Mouse (Mus musculus) mouse trophoblast stem cell (cell line): ENCODE results near the gene Aip.
"Not testable (repeated sequence)": the region's sequence is repeated elsewhere in the genome, so short reads cannot be mapped to it uniquely, and the experiment has no call there.

Source experiments
- in situ Hi-C, 2 experiments: fragments of 300-500 bp; cut with MseI, MboI; formaldehyde crosslinking; loops; 2 replicates in 1 of 2; 3 replicates in 1 of 2; pipeline ENCODE4 v1.15.1; 2025

The Aip gene

DNA sequence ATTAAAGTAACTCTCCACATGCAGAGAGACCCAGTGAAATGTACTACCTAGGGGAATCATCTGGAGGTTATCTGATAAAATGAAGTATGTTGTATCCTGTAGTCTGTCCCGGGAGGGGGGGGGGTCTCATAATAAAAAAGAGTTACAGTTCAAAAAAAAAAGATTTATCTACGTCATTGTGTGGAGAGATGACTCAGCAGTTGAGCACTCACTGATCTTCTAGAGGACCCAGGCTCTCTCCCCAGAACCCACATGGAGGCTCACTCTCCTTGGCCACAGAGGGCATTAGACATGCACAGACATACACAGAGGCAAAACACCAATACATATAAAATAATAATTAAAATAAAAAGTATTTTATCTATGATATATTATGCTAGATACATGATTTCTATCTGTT is 34.3 kb downstream of the Aip start:
- in situ Hi-C loops: no loop called here

DNA sequence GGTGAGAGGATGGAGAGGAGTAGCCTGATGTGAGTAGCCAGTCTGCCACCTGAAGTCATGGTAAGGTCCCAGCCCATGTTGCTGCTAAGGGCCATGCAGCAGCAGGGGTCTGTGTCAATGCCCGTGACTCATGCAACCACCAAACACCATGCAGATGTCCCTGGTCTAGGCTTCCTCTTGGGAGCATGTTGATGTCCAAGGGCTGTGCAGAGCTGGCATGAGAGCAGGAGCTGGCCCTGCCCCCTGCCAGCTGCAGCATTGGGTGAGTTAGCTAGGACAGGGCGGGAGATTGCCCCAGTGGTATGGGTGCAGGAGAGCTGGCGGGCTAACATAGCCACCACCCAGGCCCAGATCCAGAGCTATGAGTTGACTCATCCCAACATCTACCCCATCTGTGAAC is 35.2 kb downstream of the Aip start:
- in situ Hi-C loops: no loop called here

DNA sequence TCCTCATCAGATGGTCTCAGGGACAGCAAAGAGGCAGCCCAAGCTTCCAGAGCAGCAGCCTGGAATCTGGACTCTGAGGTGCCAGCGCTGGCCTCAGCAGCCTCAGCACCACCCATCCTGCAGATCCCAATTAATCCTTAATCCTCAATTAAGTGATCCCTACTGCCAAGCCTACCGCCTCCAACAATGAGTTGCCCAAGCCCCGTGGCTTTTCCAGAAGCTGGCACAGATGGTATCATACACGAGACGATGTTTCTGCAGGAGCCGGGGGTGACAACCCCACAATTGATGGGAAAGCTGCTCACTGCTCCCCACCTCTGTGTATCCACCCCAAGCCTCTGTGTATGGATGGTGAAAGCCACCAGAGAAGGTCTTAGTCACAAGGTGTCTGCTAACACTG is 36.5 kb downstream of the Aip start:
- in situ Hi-C loops: loop anchor here (5.0 kb wide), 1 partner anchor 37 kb away; no protein-coding TSS in a partner anchor

DNA sequence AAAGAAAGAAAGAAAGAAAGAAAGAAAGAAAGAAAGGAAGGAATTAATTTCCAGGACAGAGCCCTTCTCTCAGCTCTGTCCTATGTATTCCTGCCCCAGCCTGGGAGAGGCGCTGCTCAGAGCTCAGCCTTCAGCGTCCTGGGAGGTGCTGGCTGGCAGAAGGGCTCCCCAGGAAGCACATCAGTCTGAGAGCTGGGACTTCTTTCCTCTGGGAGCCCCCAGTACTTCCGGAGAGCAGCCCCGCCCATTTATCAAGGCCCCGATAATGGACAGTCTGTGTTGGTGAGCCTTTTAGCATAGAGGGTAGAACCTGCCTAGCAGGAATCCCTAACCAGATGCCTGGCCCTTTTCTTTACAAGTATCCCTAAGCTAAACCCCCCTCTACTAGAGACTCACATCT is 37.5 kb downstream of the Aip start:
- in situ Hi-C loops: loop anchor here (5.0 kb wide), 1 partner anchor 36 kb away; no protein-coding TSS in a partner anchor

DNA sequence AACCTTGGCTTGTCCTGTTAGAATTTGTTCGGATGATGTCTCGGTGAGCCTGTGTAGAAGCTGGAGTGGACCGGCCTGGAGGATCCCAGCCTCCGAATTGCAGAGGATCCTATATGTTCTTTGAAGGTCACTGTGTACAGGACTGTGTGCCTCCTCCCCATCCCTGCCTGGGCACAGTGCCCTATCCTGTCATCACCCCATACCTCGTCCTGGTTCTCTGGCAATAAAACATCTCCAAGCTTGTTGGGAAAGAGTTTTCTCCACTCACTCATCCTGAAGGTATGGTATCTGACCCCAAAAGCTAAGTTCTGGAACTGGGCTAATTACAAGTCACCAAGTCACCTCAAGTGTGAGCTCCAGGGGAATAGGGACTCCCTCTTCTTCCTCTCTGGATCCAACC is 38.6 kb downstream of the Aip start:
- in situ Hi-C loops: loop anchor here (5.0 kb wide), 1 partner anchor 35 kb away; no protein-coding TSS in a partner anchor

DNA sequence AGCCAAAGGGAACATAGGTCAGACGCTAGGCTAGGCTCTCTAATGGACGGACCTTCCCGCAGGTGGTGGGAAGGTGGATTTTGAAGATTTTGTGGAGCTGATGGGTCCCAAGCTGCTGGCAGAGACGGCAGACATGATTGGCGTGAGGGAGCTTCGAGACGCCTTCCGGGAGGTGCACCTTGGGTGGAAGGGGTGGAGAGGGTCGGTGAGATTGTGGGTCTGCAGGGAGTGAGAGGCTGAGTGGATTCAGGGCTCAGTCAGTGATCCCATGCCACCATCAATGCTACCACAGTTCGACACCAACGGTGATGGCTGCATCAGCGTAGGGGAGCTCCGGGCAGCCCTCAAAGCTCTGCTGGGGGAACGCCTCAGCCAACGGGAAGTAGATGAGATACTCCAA is 39.5 kb downstream of the Aip start:
- in situ Hi-C loops: loop anchor here (5.0 kb wide), 1 partner anchor 34 kb away; no protein-coding TSS in a partner anchor

DNA sequence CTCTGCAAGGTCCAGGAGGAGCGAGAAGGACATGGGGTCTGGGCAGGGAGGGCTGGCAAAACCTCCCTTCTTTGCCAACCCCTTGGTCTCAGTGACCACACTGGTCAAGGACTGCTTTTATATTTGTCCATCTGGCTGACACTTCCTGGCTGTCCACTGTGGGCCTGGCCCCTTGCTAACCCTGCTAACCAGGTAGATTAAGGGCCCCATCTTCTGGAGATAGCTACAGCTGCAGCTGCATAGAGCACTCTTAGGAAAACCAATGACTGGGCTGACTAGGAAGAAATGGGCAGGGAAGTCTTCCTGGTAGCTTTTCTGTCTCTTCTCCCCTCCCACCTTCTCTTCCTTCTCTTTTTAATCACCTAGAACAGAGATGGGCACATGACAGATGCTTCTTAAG is 40.7 kb downstream of the Aip start:
- in situ Hi-C loops: loop anchor here (5.0 kb wide), 1 partner anchor 33 kb away; no protein-coding TSS in a partner anchor

DNA sequence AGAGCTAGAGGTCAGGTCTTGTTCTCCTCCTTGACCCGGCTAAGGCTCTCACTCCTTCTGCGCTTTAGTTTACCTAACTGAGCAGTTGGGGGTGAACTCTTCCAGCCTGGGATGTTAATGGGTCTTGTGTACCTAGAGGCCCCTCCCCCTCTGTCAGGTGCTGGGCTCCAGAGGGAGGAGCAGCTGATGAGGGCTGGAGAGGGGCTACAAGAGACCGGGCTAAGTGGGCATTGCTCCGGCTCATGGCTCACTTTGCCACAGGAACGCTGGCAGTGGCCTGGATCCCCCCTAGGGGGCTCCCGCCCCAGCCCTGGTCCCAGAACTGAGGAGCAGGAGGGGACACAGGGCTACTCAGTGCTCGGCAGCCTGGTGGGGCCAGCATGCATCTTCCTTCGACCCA is 41.8 kb downstream of the Aip start:
- in situ Hi-C loops: no loop called here

DNA sequence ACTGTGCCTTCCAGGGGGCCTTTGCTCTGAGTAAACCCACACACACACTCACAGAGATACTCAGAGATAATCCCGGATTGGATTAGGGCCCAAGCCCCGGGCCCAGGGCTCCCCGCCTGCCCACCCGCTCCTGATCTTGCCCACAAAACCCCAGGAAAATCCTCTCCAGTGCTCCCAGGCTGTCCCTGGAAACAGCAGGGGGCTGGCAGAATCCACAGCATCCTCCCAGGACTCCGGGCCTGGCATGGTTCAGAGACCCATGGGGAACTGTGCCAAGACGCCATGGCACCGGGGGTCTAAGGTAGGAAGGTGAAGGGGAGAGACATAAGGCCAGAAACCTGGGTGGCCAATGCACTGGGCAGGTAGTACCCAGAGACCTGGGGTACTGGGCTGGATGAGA is 42.3 kb downstream of the Aip start:
- in situ Hi-C loops: no loop called here

DNA sequence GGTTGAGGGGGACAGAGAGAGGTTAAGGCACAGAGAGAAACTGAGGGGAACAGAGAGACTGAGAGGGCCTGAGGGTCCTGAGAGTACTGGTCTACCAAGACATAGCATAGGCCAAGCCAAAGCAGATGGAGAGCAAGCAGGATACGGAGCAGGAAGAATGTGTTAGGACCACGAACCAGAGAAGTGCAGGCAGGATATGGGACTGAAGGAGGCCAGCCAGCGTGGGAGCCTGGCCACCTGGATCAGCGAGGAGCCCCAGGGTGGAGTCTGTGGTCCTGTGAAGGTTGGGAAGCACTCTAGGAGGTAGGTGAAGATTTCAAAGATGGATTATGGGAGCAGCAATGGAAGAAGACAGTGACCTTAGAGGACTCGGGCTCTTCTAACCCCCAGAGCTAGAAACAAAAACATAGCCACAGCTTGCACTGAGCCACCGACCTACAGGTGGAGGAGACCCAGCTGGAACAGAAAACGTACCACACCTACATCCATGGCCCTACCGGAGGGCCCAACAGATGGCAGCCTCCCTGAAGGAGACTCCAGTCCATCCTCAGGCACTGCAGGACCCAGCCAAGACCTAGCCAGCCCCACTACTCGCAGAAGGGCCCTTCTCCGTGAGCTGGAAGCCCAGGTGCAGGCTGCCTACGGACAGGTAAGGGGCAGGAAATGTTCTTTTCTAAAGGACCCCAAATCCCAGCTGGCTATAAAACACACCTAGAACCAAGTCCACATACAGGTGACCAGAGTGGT is 43.3 kb downstream of the Aip start:
- in situ Hi-C loops: no loop called here

DNA sequence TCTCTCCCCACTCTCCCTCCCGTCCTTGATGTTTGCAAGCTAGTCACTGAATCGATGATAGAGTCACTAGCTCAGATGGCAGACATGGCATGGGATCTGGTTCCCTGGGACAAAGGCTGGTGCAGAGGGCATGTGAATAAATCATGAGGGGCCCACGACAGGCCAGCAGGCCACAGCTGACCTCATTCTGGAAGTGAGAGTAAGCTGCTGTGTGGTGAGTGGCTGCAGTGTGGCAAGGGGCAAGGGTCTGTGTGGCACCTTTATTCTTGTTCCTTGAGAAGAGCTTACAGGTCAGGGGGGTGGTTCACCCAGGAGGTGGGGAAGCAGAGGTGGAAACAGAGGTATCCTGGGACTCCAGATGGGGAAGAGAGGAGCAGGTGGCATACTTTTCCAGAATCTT is 44.3 kb downstream of the Aip start, which contains the start of gene Cabp2:
Cabp2 (plus strand) TSS at position 185 of the 400 bp plus-strand sequence.
- in situ Hi-C loops: no loop called here

DNA sequence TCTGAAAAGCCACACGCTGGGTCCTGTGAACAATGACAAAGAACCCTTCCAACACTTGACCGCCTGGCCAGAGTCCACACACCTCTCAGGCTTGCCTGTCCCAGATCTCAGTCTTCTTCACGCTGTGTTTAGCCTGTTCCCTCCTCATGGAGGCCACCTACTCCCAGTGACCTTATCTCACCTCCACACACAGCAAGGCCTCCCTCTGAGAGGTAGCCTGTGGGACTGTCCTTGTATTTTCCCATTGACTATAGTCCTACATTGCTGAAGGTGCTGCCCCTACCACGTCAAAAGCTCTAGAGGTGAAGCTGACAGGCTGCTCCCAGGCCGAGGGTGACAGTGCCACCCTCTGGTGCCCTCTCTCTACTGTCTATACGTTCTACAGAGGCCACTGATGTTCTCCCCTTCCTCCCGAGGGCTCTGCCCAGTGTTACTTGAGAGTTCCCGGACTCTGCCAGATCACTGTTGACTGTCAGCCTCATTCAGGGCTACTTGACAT is 45.1 kb downstream of the Aip start:
- in situ Hi-C loops: no loop called here

DNA sequence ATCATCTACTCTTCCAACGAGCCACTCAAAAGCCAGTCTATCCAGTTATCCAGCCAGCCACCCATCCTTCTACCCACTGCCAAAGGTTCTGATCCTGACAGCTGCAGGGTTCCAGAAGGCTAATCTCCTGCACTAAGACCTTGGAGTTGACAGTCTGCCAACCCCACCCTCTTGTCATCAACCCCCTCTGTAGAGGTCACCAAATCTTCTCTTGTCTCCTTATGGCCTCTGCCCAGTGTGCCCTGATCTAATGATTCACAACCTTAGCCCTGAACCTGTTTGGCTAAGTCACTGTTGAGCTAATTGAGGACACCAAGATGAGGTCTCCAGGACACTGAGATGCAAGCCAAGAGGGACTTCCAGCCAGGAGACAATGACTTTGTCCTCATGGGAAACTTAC is 46.1 kb downstream of the Aip start:
- in situ Hi-C loops: no loop called here

DNA sequence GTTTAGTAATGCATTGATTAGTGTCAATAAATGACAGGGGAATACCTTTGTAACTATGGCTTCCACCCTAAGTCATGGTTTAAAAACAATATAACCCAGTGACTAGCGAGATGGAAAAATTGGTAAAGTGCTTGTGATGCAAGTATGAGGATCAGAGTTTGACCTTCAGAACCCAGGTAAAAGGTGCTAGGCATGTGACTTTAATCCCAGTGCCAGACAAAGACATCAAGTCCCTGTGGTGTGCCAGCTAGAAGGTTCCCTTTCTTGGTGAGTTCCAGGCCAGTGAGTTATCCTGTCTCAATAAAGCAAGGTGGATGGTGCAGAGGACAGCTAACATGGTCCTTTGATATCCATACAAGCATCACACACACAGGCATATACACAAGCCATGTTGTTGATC is 50.1 kb downstream of the Aip start:
- in situ Hi-C loops: no loop called here

DNA sequence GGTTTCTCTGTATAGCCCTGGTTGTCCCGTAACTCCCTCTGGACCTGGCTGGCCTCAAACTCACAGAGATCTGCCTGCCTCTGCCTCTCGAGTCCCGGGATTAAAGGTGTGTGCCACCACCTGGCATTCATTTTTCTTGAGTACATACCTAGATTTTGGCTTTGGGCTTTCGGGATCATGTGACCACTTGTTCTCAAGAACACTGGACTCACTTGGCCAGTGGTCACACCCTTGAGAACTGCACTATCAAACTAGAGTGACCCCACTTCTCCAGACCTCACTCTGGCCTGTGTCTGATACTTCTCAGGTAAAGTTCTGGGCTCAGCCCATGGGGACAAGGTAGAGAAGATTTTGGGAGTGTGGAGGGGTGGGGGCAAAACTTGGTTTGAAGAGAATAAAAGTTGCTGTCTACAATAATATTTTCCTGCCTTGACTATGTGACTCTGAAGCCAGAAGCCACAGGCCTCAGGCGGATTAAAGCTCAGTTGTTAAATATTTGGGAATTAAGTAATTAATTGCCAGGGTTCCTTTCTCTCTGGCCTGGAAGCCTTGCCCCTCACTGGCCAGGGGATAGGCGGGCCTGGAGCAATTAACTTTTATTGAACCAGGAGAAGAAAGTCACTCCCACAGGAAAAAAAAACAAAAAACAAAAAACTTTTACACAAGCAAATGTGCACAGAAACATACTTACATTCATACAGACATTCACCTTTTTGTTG is 52.8 kb downstream of the Aip start:
- in situ Hi-C loops: no loop called here

DNA sequence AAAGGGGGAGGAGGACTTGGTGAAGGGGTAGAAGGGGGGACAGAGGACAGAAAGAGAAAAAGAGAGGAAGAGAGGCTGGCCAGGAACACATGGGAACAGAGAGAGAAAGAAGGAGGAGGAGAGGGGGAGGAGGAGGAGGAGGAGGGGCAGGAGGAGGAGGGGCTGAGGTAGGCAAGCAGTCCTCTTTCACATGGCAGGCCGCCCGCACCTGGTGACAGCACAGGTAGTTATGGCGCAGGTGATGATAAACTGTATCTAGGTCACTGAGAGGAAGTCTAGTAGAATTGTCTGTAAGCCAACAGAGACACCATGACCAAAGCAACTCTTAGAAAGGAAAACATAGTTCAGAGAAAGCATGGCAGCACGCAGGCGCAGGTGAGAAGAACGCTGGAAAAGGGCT is 54.3 kb downstream of the Aip start:
- in situ Hi-C loops: no loop called here

DNA sequence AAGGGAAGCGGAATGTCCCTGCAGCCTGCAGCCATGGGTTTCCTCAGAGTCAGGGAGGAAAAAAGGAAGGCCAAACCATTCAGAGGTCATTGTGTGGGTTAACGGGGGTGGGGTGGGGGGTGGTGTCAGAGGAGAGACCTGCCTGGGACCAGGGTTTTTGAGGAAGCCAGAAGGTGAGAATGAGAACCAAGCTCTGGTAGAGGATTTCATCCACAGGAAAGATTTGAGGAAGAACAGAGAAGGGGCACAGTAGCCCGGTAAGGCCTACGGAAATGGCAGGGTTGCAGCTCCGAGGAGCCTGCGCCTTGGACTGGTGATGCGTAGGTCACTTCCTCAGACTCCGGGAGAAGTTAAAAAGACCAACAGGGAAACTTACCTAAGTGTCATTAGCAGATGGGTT is 54.9 kb downstream of the Aip start:
- in situ Hi-C loops: no loop called here

DNA sequence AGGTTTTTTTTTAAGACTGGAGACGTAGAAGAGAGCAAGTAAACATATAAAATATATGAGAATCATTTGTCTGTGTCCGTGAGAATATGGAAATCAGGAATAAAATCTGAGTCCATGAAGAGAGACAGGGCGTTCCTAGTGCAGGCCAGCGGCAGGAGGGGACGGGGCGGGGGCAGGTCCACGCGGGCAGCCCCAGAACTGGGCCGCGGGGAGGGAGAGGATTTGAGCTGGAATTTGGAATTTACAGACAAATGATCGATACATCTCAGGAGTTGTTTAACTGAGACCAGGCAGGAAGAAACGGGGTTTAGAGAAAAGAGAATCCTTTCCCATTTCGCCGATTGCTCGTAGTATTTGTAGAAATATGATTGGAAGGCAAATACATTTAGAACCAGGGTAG is 55.3 kb downstream of the Aip start:
- in situ Hi-C loops: no loop called here

DNA sequence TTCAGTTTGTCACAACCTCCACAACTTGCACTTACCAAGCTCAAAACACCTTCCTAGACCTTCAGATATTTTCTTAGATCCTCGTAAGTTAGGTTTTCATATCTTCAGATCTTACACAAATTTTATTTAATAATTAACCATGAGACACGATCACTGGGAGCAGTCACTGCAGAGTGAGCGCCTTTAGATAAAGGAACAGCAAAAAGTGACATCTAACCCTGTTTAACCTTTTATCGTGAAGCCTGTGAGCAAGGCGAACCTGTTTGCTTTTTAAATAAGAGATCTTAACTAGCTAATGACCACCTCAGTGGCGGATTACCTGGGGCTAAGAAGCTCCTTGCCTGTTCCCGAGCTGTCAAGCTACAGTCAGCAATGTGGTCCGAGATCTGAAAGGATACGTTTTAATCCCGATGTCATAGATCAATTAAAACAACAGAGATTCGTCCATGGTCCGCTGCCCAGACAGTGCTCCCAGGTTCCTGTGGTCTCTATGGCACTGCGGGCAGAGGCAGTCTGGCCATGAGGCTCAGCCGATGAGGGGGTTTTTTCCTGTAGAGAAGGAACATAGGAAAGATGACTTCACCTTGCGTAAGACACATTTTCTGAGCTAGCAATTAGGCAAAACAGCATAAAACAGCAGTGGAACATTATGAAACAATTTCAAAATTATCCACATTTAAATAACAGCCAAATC is 56.8 kb downstream of the Aip start:
- in situ Hi-C loops: no loop called here

DNA sequence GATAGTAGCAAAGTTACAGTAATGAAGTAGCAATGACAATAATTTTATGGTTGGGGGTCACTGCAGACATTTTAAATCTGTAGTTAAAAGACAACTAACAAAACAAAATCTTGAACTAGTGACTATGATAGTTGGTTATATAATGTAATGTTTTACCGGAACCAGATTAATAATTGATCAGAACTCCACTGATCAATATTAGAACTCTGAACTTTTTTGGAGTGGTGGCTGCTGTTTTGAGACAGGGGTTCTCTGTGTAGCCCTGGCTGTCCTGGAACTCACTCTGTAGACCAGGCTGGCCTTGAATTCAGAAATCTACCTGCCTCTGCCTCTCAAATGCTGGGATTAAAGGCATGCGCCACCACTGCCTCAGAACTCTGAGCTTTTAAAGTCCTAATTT is 57.4 kb downstream of the Aip start:
- in situ Hi-C loops: not testable (repeated sequence)

DNA sequence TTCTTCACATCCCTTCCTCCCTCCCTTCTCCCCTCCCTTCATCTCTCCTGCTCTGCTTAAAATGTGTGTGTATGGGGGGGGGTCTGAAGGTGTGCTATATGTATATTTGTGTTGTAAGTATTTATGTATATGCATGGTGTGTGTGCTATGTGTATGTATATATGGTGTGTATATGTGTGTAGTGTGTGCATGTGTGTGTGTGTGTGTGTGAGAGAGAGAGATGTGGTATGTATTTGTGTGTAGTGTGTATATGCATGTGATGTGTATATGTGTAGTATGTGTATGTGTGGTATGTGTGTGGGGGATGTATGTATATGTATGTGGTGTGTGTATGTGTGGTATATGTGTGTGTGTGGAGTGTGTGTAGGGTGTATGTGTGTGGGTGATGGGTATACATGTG is 58.8 kb downstream of the Aip start:
- in situ Hi-C loops: no loop called here

DNA sequence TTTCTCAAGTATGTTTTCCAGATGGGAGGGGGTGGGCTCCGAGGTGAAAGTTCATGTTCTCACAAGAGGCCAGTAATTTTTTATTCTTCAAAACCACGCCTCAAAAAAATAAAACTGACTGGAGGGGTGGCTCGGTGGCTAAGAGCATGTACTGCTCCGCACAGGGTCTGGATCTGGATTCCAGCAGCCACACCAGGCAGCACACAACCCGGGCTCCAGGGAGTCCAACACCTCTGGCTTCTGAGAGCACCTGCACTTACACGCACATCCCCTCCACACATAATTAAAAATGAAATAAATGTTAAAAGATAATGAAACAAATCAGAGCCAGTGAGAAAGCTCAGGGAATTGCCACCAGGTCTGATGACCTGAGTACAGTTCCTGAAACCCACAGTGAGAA is 59.4 kb downstream of the Aip start:
- in situ Hi-C loops: no loop called here
